Mouse (Mus musculus) ovary, postnatal 14 days (tissue): Measurements from ENCODE around the gene Slc8b1.

Experiments used
- DNase-seq: peaks from one replicate; pipeline ENCODE4 v3.0.0; 2022; ENCODE audit warnings: low spot score

The Slc8b1 gene

GRCm38 (mm10) chr5:120510982-120511642 is at the start of gene Slc8b1:
Slc8b1 (plus strand) TSS chr5:120511168.
- DNase-seq: peak; percentile 96

- no peak for DNase-seq
Observed at GRCm38 (mm10) chr5:120461902-120462301, 49.1 kb upstream of the Slc8b1 start.

DNA sequence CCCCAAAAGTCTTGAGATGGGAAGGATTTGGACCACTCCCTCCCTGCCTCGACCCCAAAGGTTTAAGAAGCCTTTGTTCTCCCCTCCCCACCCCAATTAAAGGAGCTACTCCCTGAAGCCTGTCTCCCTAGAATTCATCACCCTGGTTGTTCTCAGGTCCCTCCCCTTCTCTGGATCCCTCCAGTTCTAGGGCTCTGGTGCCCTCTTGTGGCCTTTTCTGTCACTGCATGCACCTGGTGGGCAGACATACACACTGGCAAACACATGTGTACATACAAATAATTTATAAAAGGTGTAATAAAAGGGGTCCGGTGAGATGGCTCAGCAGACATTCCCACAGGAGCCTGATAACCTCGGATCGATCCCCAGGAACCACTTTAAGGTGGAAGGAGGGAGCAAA is 46.6 kb upstream of the Slc8b1 start:
- no peak for DNase-seq

DNA sequence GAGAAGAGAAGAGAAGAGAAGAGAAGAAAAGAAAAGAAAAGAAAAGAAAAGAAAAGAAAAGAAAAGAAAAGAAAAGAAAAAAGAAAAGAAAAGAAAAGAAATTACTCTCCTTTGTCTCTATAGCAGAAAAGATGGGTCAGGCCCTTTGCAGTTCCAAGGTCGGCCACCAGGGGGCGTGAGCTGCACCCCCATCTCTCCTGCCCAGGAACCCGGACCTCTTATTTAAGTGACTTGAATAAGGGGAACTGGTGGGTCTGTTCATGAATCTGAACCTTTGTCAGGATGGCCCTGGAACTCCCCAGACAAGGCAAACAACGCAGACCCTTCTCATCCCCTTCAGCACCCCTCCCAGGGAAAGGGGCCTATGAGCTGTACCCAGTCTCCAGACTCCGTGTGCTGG is 45.9 kb upstream of the Slc8b1 start:
- peak; percentile 31 for DNase-seq

DNA sequence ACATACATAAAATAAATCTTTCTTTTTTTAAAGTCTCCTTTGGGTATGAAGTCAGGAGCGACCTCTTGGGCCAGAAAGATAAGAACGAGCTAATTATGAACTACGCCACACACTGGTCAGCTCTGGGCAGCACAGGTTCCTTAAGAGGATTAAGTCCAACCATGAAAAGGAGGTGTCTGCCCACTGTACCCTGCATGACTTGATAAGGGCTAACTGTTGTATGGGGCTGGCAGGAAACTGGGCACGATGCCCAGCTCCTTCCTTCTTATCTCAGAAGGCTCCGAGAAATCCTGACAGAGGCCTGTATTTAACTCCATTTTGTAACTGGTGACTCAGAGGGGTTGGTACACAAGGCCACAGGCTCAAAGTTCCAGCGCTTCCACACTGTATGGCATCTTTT is 45.1 kb upstream of the Slc8b1 start:
- no peak for DNase-seq

GRCm38 (mm10) chr5:120467026-120467425 is 43.9 kb upstream of the Slc8b1 start:
- DNase-seq: peak; percentile 28

DNA sequence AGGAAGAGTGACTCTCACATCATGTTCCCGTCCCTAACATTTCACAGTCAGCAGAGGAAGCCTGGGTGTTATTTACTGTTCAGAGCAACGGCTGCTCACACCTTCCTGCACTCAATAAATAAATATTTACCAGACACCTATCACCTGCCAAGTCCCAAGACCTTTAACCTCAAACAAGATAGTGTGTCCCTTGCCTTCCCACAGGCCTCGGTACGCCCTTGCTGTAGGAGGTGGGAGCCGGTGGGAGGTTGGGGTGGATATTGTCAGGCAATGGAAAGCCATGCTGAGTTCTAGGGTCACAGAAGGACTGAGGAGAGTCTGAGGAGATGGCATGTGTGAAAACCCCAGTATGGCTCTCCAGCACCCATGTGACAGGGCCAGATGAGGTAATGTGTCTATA is 42.6 kb upstream of the Slc8b1 start:
- no peak for DNase-seq

DNA sequence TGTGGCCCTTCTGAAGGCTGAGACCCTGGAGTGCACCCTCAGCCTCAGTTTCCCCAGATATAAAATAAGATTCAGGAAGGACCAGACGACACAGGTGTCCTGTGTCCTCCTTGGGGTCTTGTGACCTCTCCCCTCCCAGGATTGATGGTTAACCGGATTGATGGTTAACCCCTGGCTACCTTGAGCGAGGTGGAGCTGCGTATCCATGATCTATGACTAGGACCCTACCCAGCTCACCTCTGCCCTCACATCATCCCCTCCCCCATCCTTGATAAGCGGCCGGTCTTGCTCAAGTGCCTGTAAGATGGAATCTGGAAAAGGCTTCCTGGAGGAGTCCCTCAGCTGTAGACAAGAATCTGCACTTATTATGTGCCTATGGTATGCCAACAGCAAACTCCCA is 42.1 kb upstream of the Slc8b1 start:
- no peak for DNase-seq

- DNase-seq: no peak
Observed at GRCm38 (mm10) chr5:120471538-120471937, 39.4 kb upstream of the Slc8b1 start.

GRCm38 (mm10) chr5:120472770-120473169 is 38.2 kb upstream of the Slc8b1 start, which contains the start of gene Sdsl:
Sdsl (minus strand) TSS chr5:120472810.
- DNase-seq: no peak

- DNase-seq: no peak
Observed at GRCm38 (mm10) chr5:120473361-120473760, 37.6 kb upstream of the Slc8b1 start.

- DNase-seq: no peak
Observed at GRCm38 (mm10) chr5:120475861-120476260, 35.1 kb upstream of the Slc8b1 start.

- DNase-seq: no peak
Observed at GRCm38 (mm10) chr5:120476296-120476695, 34.7 kb upstream of the Slc8b1 start, which contains the start of gene Sds. Sds (plus strand) TSS chr5:120476526.

DNA sequence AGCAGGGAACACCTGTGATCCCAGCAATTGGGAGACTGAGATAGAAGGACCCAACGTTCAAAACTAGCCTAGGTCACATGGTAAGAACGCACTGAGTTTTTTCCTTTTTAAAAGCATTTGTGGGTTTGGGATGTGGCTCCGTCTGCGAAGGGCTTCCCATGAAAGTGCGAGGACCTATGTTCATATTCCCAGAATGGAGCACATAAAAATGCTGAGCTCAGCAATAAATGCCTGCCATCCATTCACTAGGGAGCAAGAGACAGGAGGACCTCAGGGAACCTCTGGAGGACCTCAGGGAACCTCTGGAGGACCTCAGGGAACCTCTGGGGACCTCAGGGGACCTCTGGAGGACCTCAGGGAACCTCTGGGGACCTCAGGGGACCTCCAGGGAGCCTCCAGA is 33.0 kb upstream of the Slc8b1 start:
- DNase-seq: no peak

GRCm38 (mm10) chr5:120479538-120479937 is 31.4 kb upstream of the Slc8b1 start:
- no peak for DNase-seq

DNA sequence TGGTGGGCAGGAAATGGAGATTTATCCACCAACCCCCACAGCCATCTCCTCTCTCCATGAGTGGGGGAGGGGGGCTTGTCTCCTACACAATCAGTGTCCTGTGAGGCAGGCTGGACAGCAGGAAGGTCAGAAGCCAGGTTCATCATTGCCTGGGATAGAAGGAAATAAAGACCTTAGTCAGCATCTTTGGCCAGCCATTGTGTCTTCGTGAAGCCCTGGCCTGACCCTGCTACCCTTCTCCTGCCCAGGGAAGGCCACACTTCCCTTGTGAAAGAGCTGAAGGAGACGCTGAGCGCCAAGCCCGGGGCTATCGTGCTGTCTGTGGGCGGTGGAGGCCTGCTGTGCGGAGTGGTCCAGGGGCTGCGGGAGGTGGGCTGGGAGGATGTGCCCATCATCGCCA is 29.8 kb upstream of the Slc8b1 start:
- DNase-seq: no peak

DNA sequence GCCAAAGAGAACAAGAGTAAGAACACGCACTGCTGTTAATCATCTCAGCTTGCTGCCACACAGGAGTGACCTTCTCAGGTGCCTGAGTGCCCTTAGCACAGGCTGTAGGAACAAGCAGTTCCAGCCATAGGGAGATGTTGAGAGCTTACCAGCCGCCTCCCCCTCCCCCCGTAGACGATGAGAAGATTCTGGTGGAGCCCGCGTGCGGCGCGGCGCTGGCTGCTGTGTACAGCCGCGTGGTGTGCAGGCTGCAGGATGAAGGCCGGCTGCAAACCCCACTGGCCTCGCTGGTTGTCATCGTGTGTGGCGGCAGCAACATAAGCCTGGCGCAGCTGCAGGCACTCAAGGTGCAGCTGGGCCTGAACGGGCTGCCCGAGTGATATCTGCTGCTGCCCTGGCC is 27.6 kb upstream of the Slc8b1 start:
- no peak for DNase-seq

- DNase-seq: no peak
Observed at GRCm38 (mm10) chr5:120487844-120488243, 23.1 kb upstream of the Slc8b1 start.

DNA sequence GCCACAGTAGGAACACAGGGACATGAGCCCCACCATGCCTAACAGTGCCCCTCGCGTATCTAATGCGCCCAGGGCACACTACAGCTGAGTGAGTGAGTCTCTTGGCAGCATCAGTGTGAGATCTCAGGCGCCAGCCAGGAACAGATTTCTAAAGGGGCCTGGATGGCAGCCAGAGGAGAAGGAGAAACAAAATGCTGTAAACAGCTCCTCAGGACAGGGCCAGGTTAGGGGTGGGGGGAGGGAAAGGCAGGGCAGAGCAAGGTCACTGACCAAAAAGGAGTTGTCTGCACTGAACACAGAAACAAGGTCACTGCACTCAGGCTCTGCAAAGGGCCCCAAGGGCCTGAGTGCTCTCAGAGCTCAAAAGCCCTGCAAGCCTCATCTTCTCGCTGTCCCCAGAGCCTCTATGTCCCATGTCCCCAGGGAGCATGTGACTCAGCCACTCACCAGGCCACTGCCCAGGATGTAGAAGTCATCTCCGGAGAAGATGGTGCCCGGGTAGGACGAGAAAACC is 20.2 kb upstream of the Slc8b1 start:
- DNase-seq: no peak

- no peak for DNase-seq
Observed at GRCm38 (mm10) chr5:120492437-120492836, 18.5 kb upstream of the Slc8b1 start.

DNA sequence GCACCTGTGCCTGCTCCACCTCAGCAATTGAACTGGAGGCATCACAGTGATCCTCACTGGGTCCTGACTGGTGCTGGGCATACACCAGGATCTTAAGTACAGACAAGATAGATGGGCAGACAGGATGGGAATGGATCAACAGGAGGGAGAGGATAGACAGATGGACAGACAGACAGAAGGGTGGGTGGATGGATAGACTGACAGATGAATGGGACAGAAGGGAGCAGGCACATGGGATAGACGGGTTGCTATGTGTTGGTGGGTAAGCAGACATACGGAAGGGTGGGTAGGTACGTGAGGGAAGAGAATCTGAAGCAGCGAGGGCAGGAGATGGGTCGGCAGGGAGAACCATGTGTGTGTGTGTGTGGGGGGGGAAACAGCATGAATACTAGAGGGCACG is 17.5 kb upstream of the Slc8b1 start:
- DNase-seq: no peak

DNA sequence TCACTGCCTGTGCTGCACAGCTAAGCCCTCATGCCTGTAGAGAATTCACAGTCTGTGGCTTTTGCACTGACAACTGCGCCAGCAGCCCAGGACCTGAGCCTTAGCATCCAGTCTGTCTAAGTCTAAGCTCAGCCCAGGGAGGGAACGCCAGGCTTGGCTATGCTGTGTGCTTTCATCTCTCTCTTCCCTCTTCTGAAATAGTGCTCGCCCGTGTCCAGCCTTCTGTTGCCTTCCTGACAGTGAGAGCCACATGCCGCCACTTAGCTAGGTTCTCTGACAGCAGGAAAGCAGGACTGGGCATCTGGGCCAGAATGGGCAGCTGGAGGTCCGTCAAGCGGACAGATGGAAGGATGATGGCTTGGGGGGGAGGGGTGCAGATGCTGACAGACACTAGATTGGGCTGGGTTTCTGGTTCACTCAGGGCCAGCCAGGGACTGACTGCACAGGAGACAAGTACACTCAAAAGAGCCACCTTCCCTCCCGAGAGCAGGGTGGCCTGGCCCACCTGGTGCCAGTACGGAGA is 17.0 kb upstream of the Slc8b1 start:
- no peak for DNase-seq

DNA sequence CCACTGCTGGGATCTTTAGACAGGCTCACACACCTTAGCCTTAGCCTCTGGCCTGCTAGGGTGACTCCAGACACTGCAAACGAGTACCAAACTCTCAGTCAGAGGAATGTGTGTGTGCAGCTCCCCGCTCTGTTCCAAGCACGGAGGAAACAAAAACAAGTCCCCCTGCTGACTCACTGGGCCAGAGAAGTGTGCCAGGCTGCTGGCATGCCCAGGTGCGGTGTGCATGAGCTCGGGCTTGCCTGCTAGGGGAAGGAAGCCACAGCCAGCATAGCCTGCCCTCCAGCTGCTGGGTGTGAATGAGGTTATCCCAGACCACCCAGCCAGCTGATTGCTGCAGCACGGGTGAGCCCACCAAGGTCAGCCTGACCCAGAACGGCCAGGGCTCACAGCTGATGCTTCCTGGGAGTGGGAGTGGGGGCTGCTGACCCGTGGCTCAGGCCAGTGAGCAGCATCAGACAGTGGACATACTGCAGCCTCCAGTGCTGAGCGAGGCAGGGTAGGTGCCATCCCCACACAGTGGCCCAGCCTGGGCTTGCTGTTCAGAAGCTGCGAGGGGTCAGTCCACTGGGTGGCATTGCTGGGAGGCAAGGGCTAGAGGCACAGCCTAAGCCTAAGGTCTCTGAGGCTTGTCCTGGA is 15.8 kb upstream of the Slc8b1 start:
- DNase-seq: no peak
